Mouse (Mus musculus) right cerebral cortex, postnatal 14 days (tissue): ENCODE data around the gene Tsc2.
A peak's percentile ranks its signal among the peaks of the same experiment; 100 is the strongest.

Source experiments
- DNase-seq: peaks from one replicate; pipeline ENCODE4 v3.0.0; 2022

Gene Tsc2

GRCm38 (mm10) chr17:24646381-24646780 lies 14.0 kb upstream of the Tsc2 start:
- no peak for DNase-seq

GRCm38 (mm10) chr17:24645916-24646315 lies 13.5 kb upstream of the Tsc2 start:
- DNase-seq, result no peak

GRCm38 (mm10) chr17:24644875-24645721 lies 12.7 kb upstream of the Tsc2 start:
- no peak for DNase-seq

- DNase-seq, result no peak
These were observed 11.7 kb upstream of the Tsc2 start for GRCm38 (mm10) chr17:24644030-24644715.

GRCm38 (mm10) chr17:24642791-24643343 lies 10.4 kb upstream of the Tsc2 start:
- DNase-seq, result no peak

- DNase-seq, result no peak
These were observed 9.5 kb upstream of the Tsc2 start for GRCm38 (mm10) chr17:24641944-24642343.

- no peak for DNase-seq
These were observed 8.2 kb upstream of the Tsc2 start for GRCm38 (mm10) chr17:24640581-24640980.

- no peak for DNase-seq
These were observed 7.7 kb upstream of the Tsc2 start for GRCm38 (mm10) chr17:24640119-24640518.

- DNase-seq, result no peak
These were observed 7.2 kb upstream of the Tsc2 start for GRCm38 (mm10) chr17:24639571-24639988.

- no peak for DNase-seq
These were observed 6.4 kb upstream of the Tsc2 start for GRCm38 (mm10) chr17:24638840-24639239.

GRCm38 (mm10) chr17:24638214-24638613 lies 5.8 kb upstream of the Tsc2 start:
- DNase-seq, result no peak

GRCm38 (mm10) chr17:24636781-24637481 lies 4.5 kb upstream of the Tsc2 start:
- DNase-seq, result no peak

- DNase-seq, result no peak
These were observed 3.3 kb upstream of the Tsc2 start for GRCm38 (mm10) chr17:24635694-24636093.

GRCm38 (mm10) chr17:24635024-24635423 lies 2.6 kb upstream of the Tsc2 start:
- no peak for DNase-seq

GRCm38 (mm10) chr17:24633831-24634230 lies 1.4 kb upstream of the Tsc2 start:
- DNase-seq, result no peak

- no peak for DNase-seq
These were observed 501 bp upstream of the Tsc2 start for GRCm38 (mm10) chr17:24632813-24633449.

GRCm38 (mm10) chr17:24630072-24630471 lies 2.4 kb downstream of the Tsc2 start:
- no peak for DNase-seq

- DNase-seq, result peak; percentile 56
These were observed 3.8 kb downstream of the Tsc2 start for GRCm38 (mm10) chr17:24628646-24629045.

- DNase-seq, result no peak
These were observed 7.0 kb downstream of the Tsc2 start for GRCm38 (mm10) chr17:24625472-24625871.

GRCm38 (mm10) chr17:24617561-24618194 lies 14.8 kb downstream of the Tsc2 start:
- no peak for DNase-seq

GRCm38 (mm10) chr17:24610711-24611110 lies 21.7 kb downstream of the Tsc2 start:
- DNase-seq, result no peak

GRCm38 (mm10) chr17:24608874-24609273 lies 23.6 kb downstream of the Tsc2 start:
- DNase-seq, result no peak
